Mouse (Mus musculus): Measurements from ENCODE around the gene Igsf23. TPM values are rescaled to one million over a fixed set of nuclear protein-coding genes. Genes with fewer than 3 reads are reported as not detected.

The Igsf23 gene
- polyA plus RNA-seq, 1 experiment from 2014 or later, result 0.89 TPM

GRCm38 (mm10) chr7:19939555-19940235 is 10.9 kb downstream of the Igsf23 start:
- 39% methylated on average over 11 of the region's 12 CpGs for WGBS (ENCODE audit: insufficient replicate concordance)
- Histone ChIP-seq H3K27ac (ENCODE audit: low read depth) (no peak overlapping the region), H3K9me3 (ENCODE audit: low read length) (no peaks in the 10 kb centered on the region), H3K9ac (replicated peaks) (no peak overlapping the region), H3K27me3 (ENCODE audit: insufficient read depth, low read length) (no peaks in the 10 kb centered on the region), H3K4me3 (ENCODE audit: low read depth, low read length) (no peak overlapping the region), H3K4me2 (ENCODE audit: low read depth, low read length) (peak overlapping the region; percentile 49), H3K36me3 (replicated peaks; ENCODE audit: insufficient read depth, low read length) (no peaks in the 10 kb centered on the region), H3K4me1 (ENCODE audit: insufficient read depth) (0 out of 2 replicates have a peak, but pooled peaks cover 11% of the 10 kb centered on the region)
- ATAC-seq (peak; percentile 79), DNase-seq (peak; percentile 71)
- TF ChIP-seq CTCF (IDR thresholded peaks at IDR 0.05; ENCODE audit: low read depth), result no peak
- no peak for TF ChIP-seq EP300 (IDR thresholded peaks at IDR 0.05; ENCODE audit: low read depth)

DNA sequence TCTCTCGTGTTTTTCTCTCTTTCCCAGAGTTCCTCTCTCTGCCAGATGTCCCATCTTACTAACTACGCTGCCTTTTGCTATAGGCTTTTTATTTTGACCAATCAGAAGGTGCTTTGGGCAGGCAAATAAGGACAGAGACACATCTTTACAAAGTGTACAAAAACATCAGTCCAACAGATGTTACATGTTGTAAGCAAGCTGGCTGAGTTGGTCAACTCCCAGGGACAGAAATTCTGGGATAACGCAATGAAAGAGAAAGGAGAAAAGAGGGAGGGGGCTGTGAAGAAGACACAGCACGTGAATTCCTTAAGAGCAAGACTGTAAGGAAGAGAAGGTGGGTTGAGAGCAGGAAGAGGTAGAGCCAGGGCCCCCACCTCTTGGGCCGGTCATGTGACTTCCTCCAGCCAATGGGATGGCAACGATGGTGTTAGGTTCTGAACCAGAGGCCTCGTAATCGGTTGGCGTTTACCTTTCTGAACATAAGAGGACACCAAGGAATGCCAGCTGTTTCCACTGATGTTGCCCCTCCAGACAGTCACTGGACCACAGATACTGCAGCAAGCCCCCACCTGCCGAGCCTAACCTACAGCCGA is 13.2 kb downstream of the Igsf23 start:
- Histone ChIP-seq H3K4me3 (ENCODE audit: low read depth, low read length) (no peak overlapping the region), H3K9me3 (ENCODE audit: low read length) (no peaks in the 10 kb centered on the region), H3K27ac (ENCODE audit: low read depth) (no peak overlapping the region), H3K36me3 (replicated peaks; ENCODE audit: insufficient read depth, low read length) (no peaks in the 10 kb centered on the region), H3K9ac (replicated peaks) (no peak overlapping the region), H3K27me3 (ENCODE audit: insufficient read depth, low read length) (no peaks in the 10 kb centered on the region), H3K4me1 (ENCODE audit: insufficient read depth) (peaks cover 19% of the 10 kb centered on the region), H3K4me2 (ENCODE audit: low read depth, low read length) (no peak overlapping the region)
- ATAC-seq (no peak), DNase-seq (no peak)
- TF ChIP-seq EP300 (IDR thresholded peaks at IDR 0.05; ENCODE audit: low read depth), result no peak
- no peak for TF ChIP-seq CTCF (IDR thresholded peaks at IDR 0.05; ENCODE audit: low read depth)
- WGBS (ENCODE audit: insufficient replicate concordance), result 70% methylated on average over 11 of the region's 11 CpGs

DNA sequence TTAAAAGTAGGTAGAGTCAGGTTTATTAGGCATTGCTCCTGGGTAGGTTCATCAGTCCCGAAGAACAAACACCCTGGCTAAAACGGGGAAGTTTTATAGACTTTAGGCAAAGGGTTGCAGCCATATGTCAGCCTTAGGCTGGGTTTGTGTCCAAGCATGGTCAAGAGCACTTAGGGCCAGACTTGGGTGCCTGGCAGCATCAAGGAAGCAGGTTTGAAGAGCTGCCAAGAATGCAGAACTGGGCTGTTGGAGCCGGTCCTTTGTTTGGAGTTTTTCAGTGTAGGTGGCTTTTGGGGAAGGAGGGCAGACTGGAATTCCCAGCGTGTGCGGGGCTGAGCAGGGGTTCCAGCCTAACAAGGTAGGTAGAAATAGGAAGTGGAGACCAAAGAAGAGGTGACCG is 14.6 kb downstream of the Igsf23 start:
- peak overlapping the region; percentile 7; the same call in 1 of the 2 replicates for H3K9ac ChIP-seq (replicated peaks)
- H3K4me1 ChIP-seq (ENCODE audit: insufficient read depth), result peaks cover 19% of the 10 kb centered on the region
- no peak for ATAC-seq
- peak overlapping the region; percentile 59 for H3K4me2 ChIP-seq (ENCODE audit: low read depth, low read length)
- H3K27me3 ChIP-seq (ENCODE audit: insufficient read depth, low read length), result no peaks in the 10 kb centered on the region
- H3K27ac ChIP-seq (ENCODE audit: low read depth), result peak overlapping the region; percentile 75
- TF ChIP-seq EP300 (IDR thresholded peaks at IDR 0.05; ENCODE audit: low read depth) (no peak), CTCF (IDR thresholded peaks at IDR 0.05; ENCODE audit: low read depth) (no peak)
- H3K36me3 ChIP-seq (replicated peaks; ENCODE audit: insufficient read depth, low read length), result no peaks in the 10 kb centered on the region
- H3K9me3 ChIP-seq (ENCODE audit: low read length), result no peaks in the 10 kb centered on the region
- peak overlapping the region; percentile 20; the same call in 1 of the 2 replicates for H3K4me3 ChIP-seq (ENCODE audit: low read depth, low read length)
- WGBS (ENCODE audit: insufficient replicate concordance), result 57% methylated on average over 6 of the region's 6 CpGs
- DNase-seq, result no peak

GRCm38 (mm10) chr7:19935171-19935751 is 15.3 kb downstream of the Igsf23 start:
- ATAC-seq, result 0 out of 2 replicates have a peak, but pooled peaks have one; percentile 12
- no peak for TF ChIP-seq CTCF (IDR thresholded peaks at IDR 0.05; ENCODE audit: low read depth)
- TF ChIP-seq EP300 (IDR thresholded peaks at IDR 0.05; ENCODE audit: low read depth), result no peak
- Histone ChIP-seq H3K9ac (replicated peaks) (peak overlapping the region; percentile 4; the same call in 1 of the 2 replicates), H3K4me1 (ENCODE audit: insufficient read depth) (peaks cover 16% of the 10 kb centered on the region), H3K27ac (ENCODE audit: low read depth) (peak overlapping the region; percentile 75), H3K4me2 (ENCODE audit: low read depth, low read length) (peak overlapping the region; percentile 59), H3K4me3 (ENCODE audit: low read depth, low read length) (peak overlapping the region; percentile 20; the same call in 1 of the 2 replicates), H3K27me3 (ENCODE audit: insufficient read depth, low read length) (no peaks in the 10 kb centered on the region), H3K36me3 (replicated peaks; ENCODE audit: insufficient read depth, low read length) (no peaks in the 10 kb centered on the region), H3K9me3 (ENCODE audit: low read length) (no peaks in the 10 kb centered on the region)
- WGBS (ENCODE audit: insufficient replicate concordance), result 22% methylated on average over 20 of the region's 20 CpGs
- peak; percentile 34 for DNase-seq

DNA sequence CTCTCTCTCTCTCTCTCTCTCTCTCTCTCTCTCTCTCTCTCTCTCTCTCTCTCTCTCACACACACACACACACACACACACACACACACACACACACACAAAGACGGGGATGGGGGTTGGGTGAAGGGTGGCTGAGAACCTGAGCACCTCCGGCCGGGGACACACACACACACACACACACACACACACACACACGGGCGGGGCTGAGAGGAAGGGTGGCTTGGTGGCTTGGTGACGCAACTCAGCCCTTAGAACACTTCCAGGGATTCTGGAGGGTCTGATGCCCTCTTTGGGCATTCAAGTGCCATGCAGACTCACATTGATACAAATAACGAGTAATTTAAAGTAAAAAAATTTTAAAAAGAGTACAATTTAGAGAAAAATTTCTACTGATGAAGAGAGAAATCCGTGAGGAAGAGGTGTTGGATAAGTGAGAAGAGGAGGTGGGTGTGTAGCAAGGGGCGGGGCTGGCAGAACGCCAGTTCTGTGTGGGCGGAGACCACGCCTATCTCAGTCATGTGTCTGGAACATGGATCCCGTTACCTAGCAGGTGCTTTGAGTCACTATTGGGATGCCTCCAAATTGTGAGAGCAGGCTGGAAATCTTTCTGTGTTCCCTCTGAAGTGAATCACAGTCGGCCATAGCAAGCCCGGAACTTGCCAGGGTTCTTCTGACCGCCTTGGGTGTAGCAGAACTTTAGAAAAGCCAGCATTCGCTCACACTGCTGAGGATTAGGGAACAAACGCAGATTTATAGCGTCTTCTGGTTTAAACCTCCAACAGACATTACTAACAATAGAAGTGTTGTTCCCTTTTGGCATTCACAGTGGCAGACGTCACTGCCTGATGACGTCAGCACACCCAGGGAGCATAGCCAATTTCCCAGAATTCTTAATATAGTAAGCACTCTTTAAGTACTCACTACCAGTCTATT is 17.4 kb downstream of the Igsf23 start:
- H3K4me3 ChIP-seq (ENCODE audit: low read depth, low read length), result no peak overlapping the region

More for the DNA sequence above, 17.4 kb downstream of the Igsf23 start:
- WGBS (ENCODE audit: insufficient replicate concordance), result 7% methylated on average over 21 of the region's 21 CpGs
- TF ChIP-seq EP300 (IDR thresholded peaks at IDR 0.05; ENCODE audit: low read depth) (peak; percentile 51; the same call in 1 of the 2 replicates), CTCF (IDR thresholded peaks at IDR 0.05; ENCODE audit: low read depth) (no peak)
- Histone ChIP-seq H3K4me2 (ENCODE audit: low read depth, low read length) (peak overlapping the region; percentile 52), H3K9me3 (ENCODE audit: low read length) (no peaks in the 10 kb centered on the region), H3K27me3 (ENCODE audit: insufficient read depth, low read length) (no peaks in the 10 kb centered on the region), H3K9ac (replicated peaks) (no peak overlapping the region), H3K36me3 (replicated peaks; ENCODE audit: insufficient read depth, low read length) (no peaks in the 10 kb centered on the region), H3K27ac (ENCODE audit: low read depth) (peak overlapping the region; percentile 75), H3K4me1 (ENCODE audit: insufficient read depth) (peaks cover 14% of the 10 kb centered on the region)
- DNase-seq (peak; percentile 83), ATAC-seq (peak; percentile 88)
